Mouse (Mus musculus): ENCODE data around the gene Khsrp. TPM values are rescaled to one million over a fixed set of nuclear protein-coding genes. Genes with fewer than 3 reads are reported as not detected.

The Khsrp gene
- total and polyA plus RNA-seq, 3 experiments: 89.3 to 157 (median 125) TPM

GRCm38 (mm10) chr17:57059486-57059977 lies 28.2 kb upstream of the Khsrp start, which contains the start of gene Slc25a23:
Gene Slc25a23 (minus strand): TSS chr17:57059863.
- Histone ChIP-seq H3K27ac (ENCODE audit: control insufficient read depth, low read depth, low read length) (peak within 1 kb of the TSS; percentile 67), H3K36me3 (ENCODE audit: control insufficient read depth in 1 of 2, insufficient read depth in 2 of 2, low read length in 2 of 2) (peaks cover 0 to 8% of the 10 kb centered on the region in 2 experiments; a peak in 1 of 4 replicates), H3K9ac (ENCODE audit: control insufficient read depth, low read depth, low read length, poor library complexity, severe bottlenecking) (peak within 1 kb of the TSS; percentile 90), H3K79me2 (ENCODE audit: control insufficient read depth, insufficient read depth, low read length, poor library complexity) (peaks cover 6% of the 10 kb centered on the region), H3K4me1 (ENCODE audit: control insufficient read depth in 1 of 2, insufficient read depth in 2 of 2, low read length in 2 of 2) (peaks cover 2 to 18% of the 10 kb centered on the region in 2 experiments; a peak in 3 of 4 replicates), H3K4me3 (ENCODE audit: control insufficient read depth in 1 of 2, insufficient read depth in 1 of 2, low read depth in 2 of 2, low read length in 2 of 2) (peak within 1 kb of the TSS; percentile 51 to 67), H3K9me3 (replicated peaks; ENCODE audit: insufficient read depth, low read length) (no peaks in the 10 kb centered on the region), H3K27me3 (ENCODE audit: control insufficient read depth in 1 of 2, insufficient read depth in 2 of 2, low read length in 2 of 2) (no peaks in the 10 kb centered on the region)
- TF ChIP-seq MAZ (IDR thresholded peaks at IDR 0.05; ENCODE audit: low read depth, low read length) (peak; percentile 22; the same call in 1 of the 2 replicates), MYC (IDR thresholded peaks at IDR 0.05; ENCODE audit: low read depth, low read length) (0 out of 2 replicates have a peak, but pooled peaks have one; percentile 24), POLR2AphosphoS2 (IDR thresholded peaks at IDR 0.05; ENCODE audit: low read length) (no peak), NELFE (IDR thresholded peaks at IDR 0.05; ENCODE audit: low read depth, low read length) (peak; percentile 50; the same call in 1 of the 2 replicates), POLR2A (IDR thresholded peaks at IDR 0.05; ENCODE audit: control insufficient read depth in 1 of 2, insufficient read depth in 1 of 2, low read depth in 1 of 2, low read length in 2 of 2, poor library complexity in 1 of 2) (peak in 1 of 2 experiments; percentile 65; a peak in 3 of 4 replicates), MAX (IDR thresholded peaks at IDR 0.05; ENCODE audit: low read length) (peak; percentile 60; the same call in 1 of the 2 replicates), TAL1 (IDR thresholded peaks at IDR 0.05; ENCODE audit: low read length) (no peak), SIN3A (IDR thresholded peaks at IDR 0.05; ENCODE audit: low read length) (no peak; the same call in 1 of the 2 replicates), ZC3H11A (IDR thresholded peaks at IDR 0.05; ENCODE audit: low read depth, low read length) (no peak)
- DNase-seq (ENCODE audit: low read depth, low spot score): peak; percentile 88

GRCm38 (mm10) chr17:57058891-57059485 lies 27.7 kb upstream of the Khsrp start, which contains the start of gene Crb3:
Gene Crb3 (plus strand): TSS chr17:57059105.
- Histone ChIP-seq H3K36me3 (ENCODE audit: control insufficient read depth in 1 of 2, insufficient read depth in 2 of 2, low read length in 2 of 2) (peaks cover 0 to 8% of the 10 kb centered on the region in 2 experiments; a peak in 1 of 4 replicates), H3K9me3 (replicated peaks; ENCODE audit: insufficient read depth, low read length) (no peaks in the 10 kb centered on the region), H3K27me3 (ENCODE audit: control insufficient read depth in 1 of 2, insufficient read depth in 2 of 2, low read length in 2 of 2) (no peaks in the 10 kb centered on the region), H3K4me1 (ENCODE audit: control insufficient read depth in 1 of 2, insufficient read depth in 2 of 2, low read length in 2 of 2) (peaks cover 2 to 18% of the 10 kb centered on the region in 2 experiments; a peak in 3 of 4 replicates), H3K4me3 (ENCODE audit: control insufficient read depth in 1 of 2, insufficient read depth in 1 of 2, low read depth in 2 of 2, low read length in 2 of 2) (peak within 1 kb of the TSS; percentile 51 to 67), H3K27ac (ENCODE audit: control insufficient read depth, low read depth, low read length) (peak within 1 kb of the TSS; percentile 67), H3K79me2 (ENCODE audit: control insufficient read depth, insufficient read depth, low read length, poor library complexity) (peaks cover 6% of the 10 kb centered on the region), H3K9ac (ENCODE audit: control insufficient read depth, low read depth, low read length, poor library complexity, severe bottlenecking) (peak within 1 kb of the TSS; percentile 90)
- TF ChIP-seq POLR2AphosphoS5 (IDR thresholded peaks at IDR 0.05; ENCODE audit: borderline replicate concordance, low read depth, low read length): no peak
- no peak for TF ChIP-seq UBTF (IDR thresholded peaks at IDR 0.05; ENCODE audit: borderline replicate concordance, insufficient read depth, low read depth, low read length)
- TF ChIP-seq CHD2 (IDR thresholded peaks at IDR 0.05; ENCODE audit: low read length): no peak
- no peak for TF ChIP-seq ZC3H11A (IDR thresholded peaks at IDR 0.05; ENCODE audit: low read depth, low read length)
- TF ChIP-seq MAZ (IDR thresholded peaks at IDR 0.05; ENCODE audit: low read depth, low read length): no peak
- peak; percentile 19 for DNase-seq (ENCODE audit: low read depth, low spot score)

- TF ChIP-seq JUND (IDR thresholded peaks at IDR 0.05; ENCODE audit: low read depth, low read length): no peak
- TF ChIP-seq GATA1 (IDR thresholded peaks at IDR 0.05; ENCODE audit: low read depth, low read length): no peak
- no peak for TF ChIP-seq TCF12 (IDR thresholded peaks at IDR 0.05; ENCODE audit: low read depth, low read length)
- no peak for TF ChIP-seq MAZ (IDR thresholded peaks at IDR 0.05; ENCODE audit: low read depth, low read length)
- TF ChIP-seq MAFK (IDR thresholded peaks at IDR 0.05; ENCODE audit: borderline replicate concordance, low read depth, low read length): no peak
- no peak for TF ChIP-seq MYB (IDR thresholded peaks at IDR 0.05; ENCODE audit: low read depth, low read length)
- TF ChIP-seq CHD1 (IDR thresholded peaks at IDR 0.05; ENCODE audit: low read depth, low read length): no peak
- no peak for TF ChIP-seq TAL1 (IDR thresholded peaks at IDR 0.05; ENCODE audit: low read length)
- TF ChIP-seq UBTF (IDR thresholded peaks at IDR 0.05; ENCODE audit: borderline replicate concordance, insufficient read depth, low read depth, low read length): no peak
- no peak overlapping the region for H3K4me3 ChIP-seq (ENCODE audit: control insufficient read depth in 1 of 2, insufficient read depth in 1 of 2, low read depth in 2 of 2, low read length in 2 of 2)
- DNase-seq (ENCODE audit: low read depth, low spot score): no peak
- no peaks in the 10 kb centered on the region for H3K27me3 ChIP-seq (ENCODE audit: control insufficient read depth in 1 of 2, insufficient read depth in 2 of 2, low read length in 2 of 2)
- H3K9ac ChIP-seq (ENCODE audit: control insufficient read depth, low read depth, low read length, poor library complexity, severe bottlenecking): no peak overlapping the region
- no peaks in the 10 kb centered on the region for H3K9me3 ChIP-seq (replicated peaks; ENCODE audit: insufficient read depth, low read length)
- no peak overlapping the region for H3K27ac ChIP-seq (ENCODE audit: control insufficient read depth, low read depth, low read length)
- peaks cover 6% of the 10 kb centered on the region for H3K79me2 ChIP-seq (ENCODE audit: control insufficient read depth, insufficient read depth, low read length, poor library complexity)
- peaks cover 0 to 12% of the 10 kb centered on the region in 2 experiments; a peak in 3 of 4 replicates for H3K4me1 ChIP-seq (ENCODE audit: control insufficient read depth in 1 of 2, insufficient read depth in 2 of 2, low read length in 2 of 2)
- H3K36me3 ChIP-seq (ENCODE audit: control insufficient read depth in 1 of 2, insufficient read depth in 2 of 2, low read length in 2 of 2): peaks cover 3 to 4% of the 10 kb centered on the region in 2 experiments; a peak in 2 of 4 replicates
Measured at GRCm38 (mm10) chr17:57056246-57056645, 24.9 kb upstream of the Khsrp start.
